In genomic region chr12:4546491-4546890, GRCm38 (mm10) we compare ENCODE assay signal across 12 mouse cellular contexts. TPM values are rescaled to one million over a fixed set of nuclear protein-coding genes. Genes with fewer than 3 reads are reported as not detected.
DNase-seq lines count a peak whose midpoint lies in the region; ATAC-seq lines count a peak whose summit lies in the region.
"Had no signal": no experiment of that assay in that cellular context is flagged by ENCODE, and none has a peak within 500 bp of the region (broad histone marks: within the 10 kb centered on the region; RNA-seq: fewer than 3 reads in every experiment).

No protein-coding gene starts in this region.

- peak; percentile 83 for DNase-seq in kidney, postnatal 10 days
- no peak for DNase-seq in kidney, adult 9 months
- DNase-seq in adipocyte (ENCODE audit: low spot score) = peak; percentile 72
- peak; percentile 60 to 84 for DNase-seq in gastrocnemius, postnatal 4 days (ENCODE audit: low spot score in 2 of 2)
- no peak for DNase-seq in layer of hippocampus, adult 18-20 months (ENCODE audit: low spot score in 2 of 2)
- no peak for DNase-seq in adrenal gland, postnatal 25 days
- DNase-seq: layer of hippocampus, postnatal 36 days; thymus, adult 18-20 months had no signal

- H3K9me3 ChIP-seq in lung, embryonic 16.5 days (ENCODE audit: control insufficient read depth, low read length) = no peaks in the 10 kb centered on the region
- H3K9me3 ChIP-seq in hindbrain, embryonic 12.5 days (replicated peaks) = peaks cover 4% of the 10 kb centered on the region; the same call in 1 of the 2 replicates

- H3K4me1 ChIP-seq in lung, embryonic 16.5 days (replicated peaks; ENCODE audit: control insufficient read depth, insufficient read depth, low read length) = peaks cover 8% of the 10 kb centered on the region; the same call in 1 of the 2 replicates
- H3K4me1 ChIP-seq in hindbrain, embryonic 12.5 days = peaks cover 3% of the 10 kb centered on the region

- peak; percentile 77 for ATAC-seq in lung, embryonic 16.5 days (ENCODE audit: low read depth)
- no peak for ATAC-seq in hindbrain, embryonic 12.5 days (ENCODE audit: low FRiP score)

- no peak overlapping the region for H3K4me2 ChIP-seq in lung, embryonic 16.5 days (ENCODE audit: low read depth, low read length)
- no peak overlapping the region for H3K4me2 ChIP-seq in hindbrain, embryonic 12.5 days (replicated peaks)

- H3K27ac ChIP-seq in lung, embryonic 16.5 days (ENCODE audit: low read length) = no peak overlapping the region
- H3K27ac ChIP-seq in hindbrain, embryonic 12.5 days = no peak overlapping the region

- H3K4me3 ChIP-seq in lung, embryonic 16.5 days (ENCODE audit: low read length) = no peak overlapping the region
- H3K4me3 ChIP-seq in hindbrain, embryonic 12.5 days = no peak overlapping the region

- no peak overlapping the region for H3K9ac ChIP-seq in lung, embryonic 16.5 days (ENCODE audit: low read length)
- no peak overlapping the region for H3K9ac ChIP-seq in hindbrain, embryonic 12.5 days

- no peaks in the 10 kb centered on the region for H3K27me3 ChIP-seq in lung, embryonic 16.5 days (ENCODE audit: control insufficient read depth, insufficient read depth, low read depth, low read length)
- no peaks in the 10 kb centered on the region for H3K27me3 ChIP-seq in hindbrain, embryonic 12.5 days

- 27% methylated on average over 5 of the region's 5 CpGs for WGBS in lung, embryonic 16.5 days
- 64% methylated on average over 5 of the region's 5 CpGs for WGBS in hindbrain, embryonic 12.5 days

- H3K36me3 ChIP-seq in lung, embryonic 16.5 days (ENCODE audit: control insufficient read depth, insufficient read depth, low read length) = no peaks in the 10 kb centered on the region
- no peaks in the 10 kb centered on the region for H3K36me3 ChIP-seq in hindbrain, embryonic 12.5 days

RNA-seq across cellular contexts. Expression of gene Itsn2, which starts 45.9 kb away (rescaled TPM):
- total RNA-seq in gastrocnemius, postnatal 4 days (2021) = 10 to 100 TPM; 34.2 to 36.5 TPM
- polyA plus RNA-seq in lung, embryonic 16.5 days (2015; fragmentation: Nextera tagmentation; extraction: Ambion mirVana) = 37.6 and 39.7 TPM in 2 replicates
- 20.7 and 21.8 TPM in 2 replicates for polyA plus RNA-seq in hindbrain, embryonic 12.5 days (2016; fragmentation: Nextera tagmentation; extraction: Ambion mirVana)
- total RNA-seq in layer of hippocampus, adult 18-20 months (2021) = 10 to 100 TPM; 89.4 to 91.2 TPM
- 57.2 and 63.3 TPM in 2 replicates for total RNA-seq in adrenal gland, postnatal 25 days (2021)

RNA-seq across cellular contexts. Expression of gene Gm3625, which starts 46.2 kb away (rescaled TPM):
- not detected for total RNA-seq in gastrocnemius, postnatal 4 days (2021)
- not detected in 2 replicates for polyA plus RNA-seq in lung, embryonic 16.5 days (2015; fragmentation: Nextera tagmentation; extraction: Ambion mirVana)
- polyA plus RNA-seq in hindbrain, embryonic 12.5 days (2016; fragmentation: Nextera tagmentation; extraction: Ambion mirVana) = not detected in 2 replicates
- total RNA-seq in layer of hippocampus, adult 18-20 months (2021) = not detected
- total RNA-seq in adrenal gland, postnatal 25 days (2021) = not detected in 2 replicates
- total RNA-seq: layer of hippocampus, postnatal 36 days had no signal
- polyA plus RNA-seq: frontal cortex, adult 2 months; intestine, embryonic 14.5 days had no signal

Comparison
In these comparisons a context has a peak if more than half of its experiments do, and no peak if none do; other contexts are left out.
1. DNase-seq: peak in kidney, postnatal 10 days (single experiment), adipocyte (single experiment) and gastrocnemius, postnatal 4 days (2 of 2); none in kidney, adult 9 months (single experiment), layer of hippocampus, adult 18-20 months (0 of 2) and adrenal gland, postnatal 25 days (single experiment).